Mouse (Mus musculus) lung, adult 2 months (tissue): ENCODE measurements around the gene 1700012B09Rik.

Experiments
- CTCF ChIP-seq: fragments of 200-500 bp; IDR thresholded peaks from 2 replicates; pipeline ENCODE4 v1.5.1; 2011; ENCODE audit warnings: mild to moderate bottlenecking, low read length, control low read depth; ENCODE audit not compliant: insufficient read depth
- POLR2A ChIP-seq: fragments of 200-500 bp; IDR thresholded peaks from 2 replicates; pipeline ENCODE4 v1.6.1; 2011; ENCODE audit warnings: low read depth, mild to moderate bottlenecking, control low read depth, low read length, borderline replicate concordance; ENCODE audit errors: extremely low read depth

GRCm38 (mm10) chr9:14730941-14731541 lies 39.8 kb downstream of the 1700012B09Rik start:
- no peak for TF ChIP-seq CTCF
- TF ChIP-seq POLR2A = no peak
